Comparison of ENCODE assay signal across 12 mouse cellular contexts in the genomic region with DNA sequence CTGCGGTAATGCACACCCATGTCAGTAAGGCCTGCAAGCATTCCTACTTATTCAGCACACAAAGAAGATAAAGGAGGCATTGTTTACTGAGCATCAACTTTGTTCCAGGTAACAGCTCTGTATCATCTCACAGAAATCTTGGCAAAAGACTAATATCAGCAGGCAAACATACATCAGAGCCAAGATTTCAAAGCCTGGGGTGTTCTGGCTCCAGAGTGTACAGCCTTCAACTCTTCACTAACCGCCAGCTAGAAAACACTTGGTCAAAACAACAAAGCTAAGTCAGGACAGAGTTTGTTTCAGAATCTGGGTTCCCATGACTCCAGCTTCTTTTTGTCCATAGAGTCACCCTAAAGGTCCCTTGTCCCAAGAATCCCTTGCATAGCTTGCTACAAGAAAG.
A peak's percentile ranks its signal among the peaks of the same experiment; 100 is the strongest.
DNase-seq lines count a peak whose midpoint lies in the region; ATAC-seq and TF ChIP-seq lines count a peak whose summit lies in the region.
"Had no signal": no experiment of that assay in that cellular context is flagged by ENCODE, and none has a peak within 500 bp of the region (broad histone marks: within the 10 kb centered on the region; RNA-seq: fewer than 3 reads in every experiment).

No protein-coding gene starts in this region.

- no peaks in the 10 kb centered on the region for H3K9me3 ChIP-seq in midbrain, embryonic 13.5 days
- H3K9me3 ChIP-seq: G1E had no signal

- no peak overlapping the region for H3K4me3 ChIP-seq in embryonic fibroblast, embryonic 13.5 days (ENCODE audit: insufficient read depth, low read length)
- no peak overlapping the region for H3K4me3 ChIP-seq in midbrain, embryonic 13.5 days (replicated peaks)
- H3K4me3 ChIP-seq: gastrocnemius, adult 2 months had no signal

- TF ChIP-seq CTCF in embryonic fibroblast, embryonic 13.5 days (IDR thresholded peaks at IDR 0.05; ENCODE audit: borderline replicate concordance, insufficient read depth, low read length) = no peak

- no peak overlapping the region for H3K4me2 ChIP-seq in midbrain, embryonic 13.5 days (replicated peaks)

- 0 out of 2 replicates have a peak, but pooled peaks have one; percentile 21 for ATAC-seq in cerebellum, adult (ENCODE audit: insufficient number of reproducible peaks, low FRiP score, low TSS enrichment)
- ATAC-seq in midbrain, embryonic 13.5 days = 0 out of 2 replicates have a peak, but pooled peaks have one; percentile 14

- intact Hi-C loops in heart, postnatal 25 days (cut with DNase I) = no loop called here

- no peak overlapping the region for H3K9ac ChIP-seq in midbrain, embryonic 13.5 days (replicated peaks)

- no peak for DNase-seq in cerebellum, adult 11 months
- peak; percentile 13 for DNase-seq in ZHBTc4 (ENCODE audit: low read depth, low spot score)
- DNase-seq in adrenal gland, adult (ENCODE audit: inconsistent age in 2 of 2, low spot score in 1 of 2) = no peak
- no peak for DNase-seq in lung, postnatal 14 days
- no peak for DNase-seq in heart, postnatal 25 days (ENCODE audit: low spot score)
- DNase-seq: gastrocnemius, adult 2 months; heart, postnatal 14 days; layer of hippocampus, adult 9-11 months had no signal

- H3K27ac ChIP-seq in embryonic fibroblast, embryonic 13.5 days (ENCODE audit: insufficient read depth, low read length) = peak overlapping the region; percentile 61; the same call in 1 of the 2 replicates
- no peak overlapping the region for H3K27ac ChIP-seq in midbrain, embryonic 13.5 days
- H3K27ac ChIP-seq: gastrocnemius, adult 2 months had no signal

- H3K27me3 ChIP-seq in midbrain, embryonic 13.5 days = no peaks in the 10 kb centered on the region

- 64% methylated on average over 2 of the region's 2 CpGs for WGBS in midbrain, embryonic 13.5 days

- H3K4me1 ChIP-seq in embryonic fibroblast, embryonic 13.5 days (ENCODE audit: control insufficient read depth, insufficient read depth, low read length) = no peaks in the 10 kb centered on the region
- peaks cover 14% of the 10 kb centered on the region; the same call in 1 of the 2 replicates for H3K4me1 ChIP-seq in midbrain, embryonic 13.5 days (replicated peaks)

- H3K36me3 ChIP-seq in midbrain, embryonic 13.5 days = no peaks in the 10 kb centered on the region
- H3K36me3 ChIP-seq: G1E had no signal

- TF ChIP-seq POLR2A in embryonic fibroblast, embryonic 13.5 days (IDR thresholded peaks at IDR 0.05; ENCODE audit: low read depth, low read length) = no peak
